8 mouse cellular contexts compared by ENCODE assay signal in genomic region chr1:87183998-87184750, GRCm38 (mm10). TPM values are rescaled to one million over a fixed set of nuclear protein-coding genes. Genes with fewer than 3 reads are reported as not detected.
DNase-seq lines count a peak whose midpoint lies in the region; ATAC-seq lines count a peak whose summit lies in the region.

No protein-coding gene starts in this region.

- H3K4me1 ChIP-seq in forebrain, embryonic 13.5 days, result peaks cover 27% of the 10 kb centered on the region
- H3K4me1 ChIP-seq in forebrain, embryonic 11.5 days (replicated peaks; ENCODE audit: control insufficient read depth, insufficient read depth, low read length), result peaks cover 7% of the 10 kb centered on the region; the same call in 1 of the 2 replicates
- peaks cover 12% of the 10 kb centered on the region for H3K4me1 ChIP-seq in intestine, embryonic 15.5 days (replicated peaks)
- H3K4me1 ChIP-seq in stomach, embryonic 16.5 days (ENCODE audit: control insufficient read depth, insufficient read depth, low read length), result peaks cover 3% of the 10 kb centered on the region; the same call in 1 of the 2 replicates

- peak overlapping the region; percentile 43 for H3K4me2 ChIP-seq in forebrain, embryonic 13.5 days
- no peak overlapping the region for H3K4me2 ChIP-seq in forebrain, embryonic 11.5 days (ENCODE audit: low read depth, low read length, severe bottlenecking)
- H3K4me2 ChIP-seq in intestine, embryonic 15.5 days (replicated peaks), result peak overlapping the region; percentile 41; the same call in 1 of the 2 replicates
- H3K4me2 ChIP-seq in stomach, embryonic 16.5 days (ENCODE audit: low read depth, low read length), result peak overlapping the region; percentile 10; the same call in 1 of the 2 replicates

- DNase-seq in forebrain, embryonic 11.5 days (ENCODE audit: low spot score), result no peak
- peak; percentile 59 for DNase-seq in retina, postnatal 1 day
- DNase-seq in retina, embryonic 14.5 days (ENCODE audit: low spot score), result no peak
- DNase-seq in right cerebral cortex, postnatal 36 days (ENCODE audit: low spot score in 2 of 2), result no peak
- DNase-seq in layer of hippocampus, adult 11-12 months (ENCODE audit: low spot score), result no peak

- no peaks in the 10 kb centered on the region for H3K36me3 ChIP-seq in forebrain, embryonic 13.5 days (ENCODE audit: poor library complexity, severe bottlenecking)
- H3K36me3 ChIP-seq in forebrain, embryonic 11.5 days (ENCODE audit: control insufficient read depth, insufficient read depth, low read length), result no peaks in the 10 kb centered on the region
- H3K36me3 ChIP-seq in intestine, embryonic 15.5 days, result no peaks in the 10 kb centered on the region
- H3K36me3 ChIP-seq in stomach, embryonic 16.5 days (ENCODE audit: control insufficient read depth, insufficient read depth, low read length), result no peaks in the 10 kb centered on the region

- ATAC-seq in forebrain, embryonic 13.5 days, result no peak
- ATAC-seq in forebrain, embryonic 11.5 days (replicated peaks; ENCODE audit: low FRiP score), result no peak
- no peak for ATAC-seq in intestine, embryonic 15.5 days
- ATAC-seq in stomach, embryonic 16.5 days (ENCODE audit: insufficient read depth, low FRiP score), result no peak

- H3K9ac ChIP-seq in forebrain, embryonic 13.5 days, result no peak overlapping the region
- H3K9ac ChIP-seq in forebrain, embryonic 11.5 days (ENCODE audit: low read length), result no peak overlapping the region
- no peak overlapping the region for H3K9ac ChIP-seq in intestine, embryonic 15.5 days
- H3K9ac ChIP-seq in stomach, embryonic 16.5 days (ENCODE audit: low read length), result no peak overlapping the region

- no peak overlapping the region for H3K4me3 ChIP-seq in forebrain, embryonic 13.5 days
- H3K4me3 ChIP-seq in forebrain, embryonic 11.5 days (ENCODE audit: low read depth, low read length), result no peak overlapping the region
- H3K4me3 ChIP-seq in intestine, embryonic 15.5 days (replicated peaks), result no peak overlapping the region
- no peak overlapping the region for H3K4me3 ChIP-seq in stomach, embryonic 16.5 days (replicated peaks; ENCODE audit: low read length)

- no peak overlapping the region for H3K27ac ChIP-seq in forebrain, embryonic 13.5 days
- H3K27ac ChIP-seq in forebrain, embryonic 11.5 days (ENCODE audit: low read depth, low read length), result no peak overlapping the region
- H3K27ac ChIP-seq in intestine, embryonic 15.5 days, result no peak overlapping the region
- H3K27ac ChIP-seq in stomach, embryonic 16.5 days (ENCODE audit: low read length), result no peak overlapping the region

- H3K27me3 ChIP-seq in forebrain, embryonic 13.5 days, result peaks cover 65% of the 10 kb centered on the region
- peaks cover 28% of the 10 kb centered on the region for H3K27me3 ChIP-seq in forebrain, embryonic 11.5 days (ENCODE audit: control insufficient read depth, insufficient read depth, low read length)
- H3K27me3 ChIP-seq in intestine, embryonic 15.5 days (replicated peaks), result peaks cover 58% of the 10 kb centered on the region
- H3K27me3 ChIP-seq in stomach, embryonic 16.5 days (ENCODE audit: control insufficient read depth, insufficient read depth, low read length), result peaks cover 42% of the 10 kb centered on the region

- 32% methylated on average over 15 of the region's 15 CpGs for WGBS in forebrain, embryonic 13.5 days
- 30% methylated on average over 15 of the region's 15 CpGs for WGBS in forebrain, embryonic 11.5 days
- WGBS in intestine, embryonic 15.5 days, result 35% methylated on average over 15 of the region's 15 CpGs
- 31% methylated on average over 15 of the region's 15 CpGs for WGBS in stomach, embryonic 16.5 days

- H3K9me3 ChIP-seq in forebrain, embryonic 13.5 days (replicated peaks), result no peaks in the 10 kb centered on the region
- H3K9me3 ChIP-seq in forebrain, embryonic 11.5 days (ENCODE audit: control insufficient read depth, low read length), result no peaks in the 10 kb centered on the region
- no peaks in the 10 kb centered on the region for H3K9me3 ChIP-seq in intestine, embryonic 15.5 days
- H3K9me3 ChIP-seq in stomach, embryonic 16.5 days (replicated peaks; ENCODE audit: control insufficient read depth, low read length), result no peaks in the 10 kb centered on the region

RNA-seq across cellular contexts. Expression of gene Prss56, which starts 1.1 kb away (rescaled TPM):
- 0.17 TPM in 1 of 2 replicates, not detected in the other for polyA plus RNA-seq in forebrain, embryonic 13.5 days (2015; fragmentation: Nextera tagmentation; extraction: Ambion mirVana)
- polyA plus RNA-seq in forebrain, embryonic 11.5 days (2014; fragmentation: Nextera tagmentation; extraction: Ambion mirVana), result not detected in 2 replicates
- not detected in 2 replicates for polyA plus RNA-seq in intestine, embryonic 15.5 days (2015; fragmentation: Nextera tagmentation; extraction: Ambion mirVana)
- polyA plus RNA-seq in stomach, embryonic 16.5 days (2015; fragmentation: Nextera tagmentation; extraction: Ambion mirVana), result not detected in 2 replicates

RNA-seq across cellular contexts. Expression of gene Chrnd, which starts 6.2 kb away (rescaled TPM):
- polyA plus RNA-seq in forebrain, embryonic 13.5 days (2015; fragmentation: Nextera tagmentation; extraction: Ambion mirVana), result not detected in 2 replicates
- 0.07 TPM in 1 of 2 replicates, not detected in the other for polyA plus RNA-seq in forebrain, embryonic 11.5 days (2014; fragmentation: Nextera tagmentation; extraction: Ambion mirVana)
- polyA plus RNA-seq in intestine, embryonic 15.5 days (2015; fragmentation: Nextera tagmentation; extraction: Ambion mirVana), result not detected in 2 replicates
- 0.10 and 2.0 TPM in 2 replicates for polyA plus RNA-seq in stomach, embryonic 16.5 days (2015; fragmentation: Nextera tagmentation; extraction: Ambion mirVana)

RNA-seq across cellular contexts. Expression of gene Chrng, which starts 20.3 kb away (rescaled TPM):
- polyA plus RNA-seq in forebrain, embryonic 13.5 days (2015; fragmentation: Nextera tagmentation; extraction: Ambion mirVana), result not detected in 2 replicates
- polyA plus RNA-seq in forebrain, embryonic 11.5 days (2014; fragmentation: Nextera tagmentation; extraction: Ambion mirVana), result 0.23 TPM in 1 of 2 replicates, not detected in the other
- 0.18 TPM in 1 of 2 replicates, not detected in the other for polyA plus RNA-seq in intestine, embryonic 15.5 days (2015; fragmentation: Nextera tagmentation; extraction: Ambion mirVana)
- polyA plus RNA-seq in stomach, embryonic 16.5 days (2015; fragmentation: Nextera tagmentation; extraction: Ambion mirVana), result 0.16 and 5.7 TPM in 2 replicates

RNA-seq across cellular contexts. Expression of gene Ecel1, which starts 27.9 kb away (rescaled TPM):
- 20.0 and 20.2 TPM in 2 replicates for polyA plus RNA-seq in forebrain, embryonic 13.5 days (2015; fragmentation: Nextera tagmentation; extraction: Ambion mirVana)
- polyA plus RNA-seq in forebrain, embryonic 11.5 days (2014; fragmentation: Nextera tagmentation; extraction: Ambion mirVana), result 5.4 and 6.2 TPM in 2 replicates
- polyA plus RNA-seq in intestine, embryonic 15.5 days (2015; fragmentation: Nextera tagmentation; extraction: Ambion mirVana), result 2.4 and 2.5 TPM in 2 replicates
- 3.0 and 5.7 TPM in 2 replicates for polyA plus RNA-seq in stomach, embryonic 16.5 days (2015; fragmentation: Nextera tagmentation; extraction: Ambion mirVana)

RNA-seq across cellular contexts. Expression of gene Eif4e2, which starts 29.5 kb away (rescaled TPM):
- 103 and 108 TPM in 2 replicates for polyA plus RNA-seq in forebrain, embryonic 13.5 days (2015; fragmentation: Nextera tagmentation; extraction: Ambion mirVana)
- 138 and 141 TPM in 2 replicates for polyA plus RNA-seq in forebrain, embryonic 11.5 days (2014; fragmentation: Nextera tagmentation; extraction: Ambion mirVana)
- polyA plus RNA-seq in intestine, embryonic 15.5 days (2015; fragmentation: Nextera tagmentation; extraction: Ambion mirVana), result 169 and 170 TPM in 2 replicates
- 147 and 150 TPM in 2 replicates for polyA plus RNA-seq in stomach, embryonic 16.5 days (2015; fragmentation: Nextera tagmentation; extraction: Ambion mirVana)
